Mouse (Mus musculus): Measurements from ENCODE around the gene Stk10.

Stk10 gene

GRCm38 (mm10) chr11:32524122-32524920 is 8.8 kb upstream of the Stk10 start:
- no peak for DNase-seq (ENCODE audit: low read depth)

GRCm38 (mm10) chr11:32527006-32527405 is 6.1 kb upstream of the Stk10 start:
- DNase-seq (ENCODE audit: low read depth): no peak

GRCm38 (mm10) chr11:32530151-32530550 is 3.0 kb upstream of the Stk10 start:
- no peak for DNase-seq (ENCODE audit: low read depth)

DNA sequence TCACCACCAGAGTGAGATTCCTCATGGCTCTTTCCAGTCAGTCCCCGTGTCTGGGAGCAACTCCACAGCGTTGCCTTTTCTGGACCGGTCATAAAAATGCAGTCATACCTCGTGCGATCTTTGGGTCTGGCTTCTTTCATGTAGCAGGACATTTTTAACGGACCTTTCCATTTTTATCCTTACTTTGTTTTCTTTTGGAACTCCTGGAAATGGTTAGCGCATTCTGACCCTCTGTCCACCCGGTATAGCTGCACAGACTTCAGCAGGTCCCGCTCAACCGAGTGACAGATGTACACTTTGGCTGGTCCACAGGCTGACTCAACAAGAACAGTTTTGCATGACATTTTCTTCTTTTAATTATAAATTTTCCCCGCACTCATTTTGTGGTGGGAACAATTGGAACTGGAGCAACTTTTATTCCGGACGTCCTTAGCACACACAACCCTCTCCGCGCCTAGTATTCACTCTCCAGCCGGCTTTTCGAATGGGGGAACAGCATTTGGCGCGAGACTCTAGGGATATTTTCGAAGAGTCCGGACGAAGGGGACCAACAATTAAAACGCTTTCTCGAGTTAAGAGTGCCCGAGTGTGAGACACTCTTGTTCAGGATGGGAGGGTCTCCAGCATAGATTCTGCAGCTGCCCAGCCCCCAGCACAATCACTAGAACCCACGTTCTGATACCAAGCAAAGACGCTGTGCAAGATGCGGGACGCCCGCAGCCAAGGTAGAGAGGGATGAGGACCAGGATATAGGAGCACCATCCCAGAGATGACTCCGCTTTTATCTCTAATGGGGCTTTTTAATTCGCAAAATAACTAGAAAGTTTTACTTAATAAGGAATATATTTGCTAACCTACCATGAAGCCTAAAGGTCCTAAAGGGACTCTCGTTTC is 987 bp upstream of the Stk10 start, which contains the start of gene Efcab9:
Gene Efcab9 (minus strand): TSS at position 211 of the 894 bp plus-strand sequence.
- no peak for DNase-seq (ENCODE audit: low read depth)

- DNase-seq (ENCODE audit: low read depth): peak; percentile 72
These were observed 567 bp downstream of the Stk10 start for GRCm38 (mm10) chr11:32533482-32534261.

- no peak for DNase-seq (ENCODE audit: low read depth)
These were observed 1.5 kb downstream of the Stk10 start for GRCm38 (mm10) chr11:32534453-32535075.

- DNase-seq (ENCODE audit: low read depth): no peak
These were observed 2.5 kb downstream of the Stk10 start for GRCm38 (mm10) chr11:32535646-32536045.

DNA sequence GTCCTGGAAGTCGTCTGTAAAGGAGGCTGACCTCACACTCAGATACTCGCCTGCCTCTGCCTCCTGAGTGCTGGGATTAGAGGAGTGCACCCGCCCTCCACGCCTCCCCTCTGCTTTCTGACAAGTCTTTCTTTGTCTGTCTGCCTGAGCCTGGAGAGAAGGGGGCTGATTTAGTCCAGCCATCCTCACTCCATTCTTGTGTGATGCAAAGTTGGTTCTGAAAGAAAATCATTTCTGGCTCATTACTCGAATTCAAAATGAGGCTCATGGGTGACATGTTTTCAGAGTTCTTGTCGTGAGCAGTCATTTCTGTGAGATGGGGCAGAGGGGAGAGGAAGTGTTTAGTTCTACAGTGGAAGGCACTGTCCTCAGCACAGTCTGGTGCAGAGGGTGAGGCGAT is 3.8 kb downstream of the Stk10 start:
- no peak for DNase-seq (ENCODE audit: low read depth)

DNA sequence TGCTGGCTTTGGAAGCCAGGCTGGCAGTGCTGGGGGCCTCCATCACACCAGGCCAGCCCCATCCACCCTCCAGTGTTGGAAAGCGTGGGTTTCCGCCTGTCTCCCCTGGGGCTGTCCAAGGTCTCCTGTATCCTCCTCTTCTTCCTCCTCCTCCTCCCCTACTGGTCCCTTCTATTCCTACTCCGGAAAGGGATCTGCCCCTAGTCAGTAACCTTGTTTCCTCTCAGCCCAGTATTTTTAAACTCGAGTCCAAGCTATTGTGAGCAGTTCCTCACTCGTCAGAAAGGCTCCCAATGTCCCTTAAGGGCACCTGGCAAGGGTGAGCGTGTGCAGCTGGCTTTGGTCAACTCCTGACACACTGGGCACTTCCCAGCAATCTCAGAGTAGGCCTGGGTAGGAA is 5.3 kb downstream of the Stk10 start:
- DNase-seq (ENCODE audit: low read depth): no peak

DNA sequence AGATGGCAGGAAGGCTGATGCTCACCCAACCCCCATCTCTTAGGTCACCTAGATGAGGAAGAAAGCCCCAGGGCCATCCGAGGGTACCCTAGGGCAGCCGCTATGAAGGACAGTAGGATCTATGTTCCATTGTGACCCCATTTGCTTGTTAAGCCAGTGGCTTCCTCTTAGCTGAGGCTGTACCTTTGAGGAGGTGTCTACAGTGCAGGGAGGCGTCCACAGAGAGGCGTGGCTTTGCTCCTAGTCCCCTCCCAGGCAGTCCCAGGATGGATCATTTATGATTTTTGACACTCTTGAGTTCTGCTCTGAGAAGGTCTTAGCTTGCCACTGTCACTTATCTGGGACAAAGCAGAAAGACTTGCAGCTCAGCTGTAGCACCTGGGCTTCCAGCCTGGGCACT is 5.7 kb downstream of the Stk10 start:
- DNase-seq (ENCODE audit: low read depth): no peak

DNA sequence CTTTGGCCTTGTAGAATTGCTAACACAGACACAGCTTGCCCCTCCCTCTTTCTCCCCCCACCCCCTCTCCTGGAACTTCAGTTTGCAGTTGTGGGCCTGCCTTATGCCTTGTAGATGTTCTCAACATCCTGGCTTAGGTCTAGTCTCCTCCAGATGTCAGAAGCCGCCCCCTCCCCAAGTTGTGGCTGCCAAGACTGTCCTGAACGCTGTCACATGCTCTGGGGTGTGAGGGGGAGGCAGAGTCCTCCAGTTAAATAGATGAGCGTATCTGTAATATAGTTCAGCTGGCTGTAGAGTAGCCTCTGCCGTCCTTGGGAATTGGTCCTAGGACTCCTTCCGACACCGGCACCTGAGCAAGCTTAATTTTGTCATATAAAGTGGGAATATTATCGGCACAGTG is 6.6 kb downstream of the Stk10 start:
- DNase-seq (ENCODE audit: low read depth): no peak

GRCm38 (mm10) chr11:32540463-32540862 is 7.4 kb downstream of the Stk10 start:
- DNase-seq (ENCODE audit: low read depth): no peak

DNA sequence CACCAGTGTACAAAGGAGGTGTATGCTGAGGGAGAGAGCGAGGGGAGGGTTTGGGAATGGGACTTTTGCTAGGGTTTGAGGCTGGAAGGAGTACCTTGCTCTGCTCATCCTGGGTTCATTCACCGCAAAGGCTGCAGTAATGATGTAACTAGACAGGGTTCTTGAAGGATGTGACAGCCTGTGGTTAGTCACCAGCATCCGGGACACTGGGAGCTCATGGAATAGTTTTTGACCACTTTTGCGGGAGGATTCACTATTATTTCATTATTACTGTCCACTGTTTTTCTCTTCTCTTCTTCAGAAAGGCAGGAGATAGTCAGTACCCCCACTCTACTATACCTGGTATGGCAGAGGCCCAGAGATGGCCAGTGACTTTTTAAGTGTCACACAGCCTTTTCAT is 9.1 kb downstream of the Stk10 start:
- no peak for DNase-seq (ENCODE audit: low read depth)

DNA sequence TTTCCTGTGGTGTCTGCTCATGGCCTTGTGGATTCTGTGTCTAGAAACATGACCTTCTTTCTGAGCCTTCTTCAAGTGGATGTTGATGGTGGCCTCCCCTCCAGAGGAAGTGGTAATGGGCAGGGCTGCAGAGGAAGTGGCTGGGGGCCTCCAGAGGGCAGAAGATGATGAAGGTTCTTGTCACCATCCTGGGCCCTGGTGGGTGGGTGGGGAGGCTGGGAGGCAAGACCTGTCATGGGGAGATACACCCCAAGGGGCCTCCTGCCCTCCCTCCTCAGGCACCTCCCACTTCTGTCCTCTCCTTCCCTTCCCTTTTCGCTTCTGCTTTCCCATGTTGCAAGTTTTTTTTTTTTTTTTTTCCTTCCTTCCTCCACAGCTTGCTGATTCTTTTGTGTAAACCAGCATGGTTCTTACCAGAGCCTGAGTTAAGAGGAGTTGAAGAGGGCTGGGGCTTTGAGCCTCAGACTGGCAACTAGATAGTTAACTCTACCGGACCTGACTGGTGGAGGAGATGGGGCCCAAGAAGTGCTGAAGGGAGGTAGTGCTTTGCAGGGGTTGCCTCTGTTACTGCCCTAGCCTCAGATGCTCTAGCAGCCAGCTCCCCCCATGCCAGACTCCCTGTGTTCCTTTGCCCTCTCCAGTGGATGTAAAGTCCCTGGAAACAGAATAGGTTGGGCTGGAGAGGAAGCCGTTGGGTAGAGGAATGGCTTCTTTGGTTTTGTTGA is 9.7 kb downstream of the Stk10 start:
- DNase-seq (ENCODE audit: low read depth): no peak

DNA sequence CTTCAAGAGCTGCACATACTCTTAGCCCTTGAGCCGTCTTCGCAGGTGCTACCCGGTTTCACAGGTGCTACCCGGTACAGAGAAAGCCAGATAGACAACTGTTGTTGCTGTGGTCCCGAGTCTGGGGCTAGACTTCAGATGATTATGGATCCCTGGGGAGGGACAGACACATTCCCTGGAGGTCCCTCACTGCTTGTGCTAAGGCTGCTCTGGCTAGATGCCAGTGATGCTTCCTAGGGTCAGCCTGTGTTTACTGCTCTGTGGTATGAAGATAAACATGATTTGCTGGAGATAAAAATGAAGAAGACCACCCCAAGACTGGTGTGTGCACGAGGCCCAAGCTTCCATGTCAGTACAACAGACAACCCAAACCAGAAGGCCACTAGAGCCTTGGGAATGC is 10.9 kb downstream of the Stk10 start:
- DNase-seq (ENCODE audit: low read depth): no peak

- no peak for DNase-seq (ENCODE audit: low read depth)
These were observed 11.4 kb downstream of the Stk10 start for GRCm38 (mm10) chr11:32544497-32544896.

DNA sequence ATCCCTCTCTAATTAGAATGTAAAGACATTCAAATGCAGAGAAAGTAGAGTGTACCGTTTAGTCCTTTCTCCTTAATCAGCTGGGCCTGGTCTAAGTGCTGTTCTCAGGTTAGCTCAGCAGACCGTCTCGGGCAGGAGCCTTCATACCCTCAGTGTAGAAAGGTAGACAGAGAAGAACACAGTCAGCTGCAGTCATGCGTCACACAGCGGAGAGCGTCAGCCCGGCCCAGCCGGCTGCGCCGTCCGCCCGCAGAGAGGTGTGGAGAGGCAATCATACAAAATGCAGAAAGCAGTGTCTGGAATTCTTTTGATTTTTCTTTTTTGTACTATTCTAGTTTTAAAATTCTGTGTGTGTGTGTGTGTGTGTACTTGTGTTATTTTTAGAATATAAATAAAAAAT is 12.5 kb downstream of the Stk10 start:
- no peak for DNase-seq (ENCODE audit: low read depth)

GRCm38 (mm10) chr11:32546483-32546882 is 13.4 kb downstream of the Stk10 start:
- no peak for DNase-seq (ENCODE audit: low read depth)

- no peak for DNase-seq (ENCODE audit: low read depth)
These were observed 14.4 kb downstream of the Stk10 start for GRCm38 (mm10) chr11:32547391-32547947.

GRCm38 (mm10) chr11:32548240-32548639 is 15.1 kb downstream of the Stk10 start:
- no peak for DNase-seq (ENCODE audit: low read depth)

- no peak for DNase-seq (ENCODE audit: low read depth)
These were observed 16.1 kb downstream of the Stk10 start for GRCm38 (mm10) chr11:32549236-32549635.

Measured in NIH3T3 (cell line).